ENCODE assay signal across 12 mouse cellular contexts in genomic region chr16:40710068-40710467, GRCm38 (mm10).
DNase-seq lines count a peak whose midpoint lies in the region; ATAC-seq lines count a peak whose summit lies in the region.
"Had no signal": no experiment of that assay in that cellular context is flagged by ENCODE, and none has a peak within 500 bp of the region (broad histone marks: within the 10 kb centered on the region; RNA-seq: fewer than 3 reads in every experiment).

No protein-coding gene starts in this region.

- no peak overlapping the region for H3K27ac ChIP-seq in neural tube, embryonic 11.5 days (ENCODE audit: low read depth, low read length)
- no peak overlapping the region for H3K27ac ChIP-seq in neural tube, embryonic 15.5 days (replicated peaks)
- peak overlapping the region; percentile 25; the same call in 1 of the 2 replicates for H3K27ac ChIP-seq in hindbrain, embryonic 13.5 days
- no peak overlapping the region for H3K27ac ChIP-seq in intestine, embryonic 15.5 days

- no peaks in the 10 kb centered on the region for H3K36me3 ChIP-seq in neural tube, embryonic 11.5 days (ENCODE audit: control insufficient read depth, insufficient read depth, low read length)
- H3K36me3 ChIP-seq in neural tube, embryonic 15.5 days = no peaks in the 10 kb centered on the region
- no peaks in the 10 kb centered on the region for H3K36me3 ChIP-seq in hindbrain, embryonic 13.5 days
- H3K36me3 ChIP-seq in intestine, embryonic 15.5 days = no peaks in the 10 kb centered on the region

- peak; percentile 71; the same call in 1 of the 2 replicates for ATAC-seq in neural tube, embryonic 11.5 days (ENCODE audit: insufficient read depth, low FRiP score, low TSS enrichment)
- no peak for ATAC-seq in neural tube, embryonic 15.5 days (ENCODE audit: low FRiP score)
- ATAC-seq in hindbrain, embryonic 13.5 days (ENCODE audit: low FRiP score) = peak; percentile 78
- no peak for ATAC-seq in intestine, embryonic 15.5 days

- no peak overlapping the region for H3K4me3 ChIP-seq in neural tube, embryonic 11.5 days (ENCODE audit: low read depth, low read length)
- H3K4me3 ChIP-seq in neural tube, embryonic 15.5 days (replicated peaks) = no peak overlapping the region
- no peak overlapping the region for H3K4me3 ChIP-seq in hindbrain, embryonic 13.5 days
- no peak overlapping the region for H3K4me3 ChIP-seq in intestine, embryonic 15.5 days (replicated peaks)

- H3K9me3 ChIP-seq in neural tube, embryonic 11.5 days (ENCODE audit: control insufficient read depth, low read length) = no peaks in the 10 kb centered on the region
- no peaks in the 10 kb centered on the region for H3K9me3 ChIP-seq in neural tube, embryonic 15.5 days (replicated peaks)
- no peaks in the 10 kb centered on the region for H3K9me3 ChIP-seq in hindbrain, embryonic 13.5 days
- H3K9me3 ChIP-seq in intestine, embryonic 15.5 days = no peaks in the 10 kb centered on the region

- H3K4me2 ChIP-seq in neural tube, embryonic 11.5 days (ENCODE audit: low read depth) = no peak overlapping the region
- no peak overlapping the region for H3K4me2 ChIP-seq in neural tube, embryonic 15.5 days
- H3K4me2 ChIP-seq in hindbrain, embryonic 13.5 days = no peak overlapping the region
- no peak overlapping the region for H3K4me2 ChIP-seq in intestine, embryonic 15.5 days (replicated peaks)

- H3K27me3 ChIP-seq in neural tube, embryonic 11.5 days (ENCODE audit: control insufficient read depth, insufficient read depth, low read length) = no peaks in the 10 kb centered on the region
- H3K27me3 ChIP-seq in neural tube, embryonic 15.5 days (replicated peaks) = no peaks in the 10 kb centered on the region
- no peaks in the 10 kb centered on the region for H3K27me3 ChIP-seq in hindbrain, embryonic 13.5 days
- H3K27me3 ChIP-seq in intestine, embryonic 15.5 days (replicated peaks) = no peaks in the 10 kb centered on the region

- peak; percentile 11 for DNase-seq in neural tube, embryonic 11.5 days (ENCODE audit: low spot score)
- peak; percentile 41 for DNase-seq in mesoderm, embryonic 11.5 days (ENCODE audit: low read depth, low spot score)
- peak; percentile 21 for DNase-seq in retina, postnatal 1 day
- DNase-seq in frontal cortex, postnatal 10 days (ENCODE audit: low spot score in 2 of 2) = no peak
- no peak for DNase-seq in lung, postnatal 10 days
- DNase-seq: heart, adult 18-20 months; kidney, adult 2 months; lung, postnatal 36 days; thymus, postnatal 14 days had no signal

- 59% methylated on average over 3 of the region's 3 CpGs for WGBS in neural tube, embryonic 11.5 days
- 43% methylated on average over 3 of the region's 3 CpGs for WGBS in neural tube, embryonic 15.5 days
- WGBS in hindbrain, embryonic 13.5 days = 47% methylated on average over 3 of the region's 3 CpGs
- WGBS in intestine, embryonic 15.5 days = 61% methylated on average over 3 of the region's 3 CpGs

- no peak overlapping the region for H3K9ac ChIP-seq in neural tube, embryonic 11.5 days (ENCODE audit: low read length)
- no peak overlapping the region for H3K9ac ChIP-seq in neural tube, embryonic 15.5 days (replicated peaks)
- H3K9ac ChIP-seq in hindbrain, embryonic 13.5 days = no peak overlapping the region
- no peak overlapping the region for H3K9ac ChIP-seq in intestine, embryonic 15.5 days

- H3K4me1 ChIP-seq in neural tube, embryonic 11.5 days (ENCODE audit: control insufficient read depth, insufficient read depth, low read length) = no peaks in the 10 kb centered on the region
- peaks cover 22% of the 10 kb centered on the region for H3K4me1 ChIP-seq in neural tube, embryonic 15.5 days
- H3K4me1 ChIP-seq in hindbrain, embryonic 13.5 days (replicated peaks) = peaks cover 31% of the 10 kb centered on the region
- no peaks in the 10 kb centered on the region for H3K4me1 ChIP-seq in intestine, embryonic 15.5 days (replicated peaks)

Comparison
In these comparisons a context has a peak if more than half of its experiments do, and no peak if none do; other contexts are left out.
1. ATAC-seq: peak in neural tube, embryonic 11.5 days (single experiment) and hindbrain, embryonic 13.5 days (single experiment); none in neural tube, embryonic 15.5 days (single experiment) and intestine, embryonic 15.5 days (single experiment).
2. DNase-seq: peak in neural tube, embryonic 11.5 days (single experiment), mesoderm, embryonic 11.5 days (single experiment) and retina, postnatal 1 day (single experiment); none in frontal cortex, postnatal 10 days (0 of 2) and lung, postnatal 10 days (single experiment).